Mouse (Mus musculus) olfactory bulb, adult 2 months (tissue): Measurements from ENCODE around the gene Celf2. TPM values are rescaled to one million over a fixed set of nuclear protein-coding genes. Genes with fewer than 3 reads are reported as not detected.

Experiments used
- H3K27ac ChIP-seq: fragments of 200-500 bp; 2 replicates; pipeline ENCODE4 v1.5.1; 2012; ENCODE audit warnings: low read depth, low read length; ENCODE audit not compliant: insufficient read depth
- H3K4me1 ChIP-seq: fragments of 200-500 bp; 2 replicates; pipeline ENCODE4 v1.6.1; 2012; ENCODE audit warnings: low read length; ENCODE audit not compliant: control insufficient read depth, insufficient read depth
- H3K4me3 ChIP-seq: fragments of 200-500 bp; 2 replicates; pipeline ENCODE4 v1.5.1; 2012; ENCODE audit warnings: mild to moderate bottlenecking, low read depth, low read length, moderate library complexity; ENCODE audit not compliant: insufficient read depth
- CTCF ChIP-seq: fragments of 200-500 bp; IDR thresholded peaks from 2 replicates; pipeline ENCODE4 v1.5.1; 2012; ENCODE audit warnings: low read depth, mild to moderate bottlenecking, low read length, moderate library complexity; ENCODE audit not compliant: insufficient read depth
- POLR2A ChIP-seq: fragments of 200-500 bp; IDR thresholded peaks from 2 replicates; pipeline ENCODE4 v1.6.1; 2012; ENCODE audit warnings: mild to moderate bottlenecking, low read depth, low read length, moderate library complexity; ENCODE audit not compliant: insufficient read depth
- WGBS: fragments of 180-500 bp; shearing (Covaris S2); methylation state at CpG from one replicate; pipeline ENCODE4 v1.1.7; 2018; 5-methylcytosine and 5-hydroxymethylcytosine counted together
- polyA plus RNA-seq: library from polyadenylated mRNA; stranded (reverse); fragments of >200 nt; gene quantifications from 2 replicates; pipeline ENCODE4 v1.2.4, GENCODE M21; 2012; ENCODE audit warnings: low replicate concordance; ENCODE audit not compliant: missing spikeins, insufficient read depth, insufficient read length

Celf2 gene
- polyA plus RNA-seq, 1 experiment, result 447 TPM

DNA sequence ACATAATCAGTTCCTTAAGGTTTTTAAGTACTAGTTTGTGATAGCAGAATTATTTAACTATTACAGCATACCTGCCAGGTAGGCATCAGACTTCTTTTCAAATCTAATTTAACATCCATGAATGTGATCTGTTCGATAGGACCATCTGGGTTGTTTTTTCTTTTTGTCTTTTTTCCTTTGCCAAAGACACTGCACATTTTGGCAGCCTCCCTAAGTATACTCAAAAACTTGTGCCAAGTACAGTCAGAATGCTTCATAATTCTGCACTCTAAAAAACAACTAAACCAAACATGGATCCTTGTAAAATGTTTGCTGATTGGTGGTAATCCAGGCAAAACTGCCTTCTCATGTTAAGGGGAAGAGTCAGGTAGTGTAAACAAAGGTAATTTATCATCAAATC, 82.9 kb downstream of the Celf2 start:
- TF ChIP-seq POLR2A, result no peak
- TF ChIP-seq CTCF, result no peak
- no peak overlapping the region for H3K27ac ChIP-seq
- H3K4me3 ChIP-seq, result no peak overlapping the region
- no peaks in the 10 kb centered on the region for H3K4me1 ChIP-seq
- WGBS, result 52% methylated on average over 1 of the region's 1 CpGs

DNA sequence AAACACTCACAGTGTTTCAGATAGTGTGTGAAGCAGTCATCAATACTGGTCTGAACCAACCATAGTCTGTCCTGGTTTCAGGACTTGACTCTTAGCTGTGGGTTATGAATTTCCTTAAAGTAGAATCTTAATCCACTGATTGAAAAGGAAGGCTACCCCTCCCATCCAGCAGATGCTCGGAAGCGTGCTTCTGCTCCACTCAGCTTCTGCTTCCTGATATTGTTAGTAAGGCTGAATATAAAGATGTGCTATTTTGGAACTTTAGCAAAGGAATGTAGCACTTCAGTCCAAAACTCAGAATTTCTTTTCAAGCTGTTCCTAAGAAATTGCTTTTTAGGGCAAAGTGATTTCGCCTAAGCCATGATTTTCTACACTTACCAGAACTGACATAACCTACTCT, 108.8 kb downstream of the Celf2 start:
- TF ChIP-seq POLR2A (no peak), CTCF (no peak)
- no peak overlapping the region for H3K4me3 ChIP-seq
- no peak overlapping the region for H3K27ac ChIP-seq
- no peaks in the 10 kb centered on the region for H3K4me1 ChIP-seq
- WGBS, result 43% methylated on average over 3 of the region's 3 CpGs

DNA sequence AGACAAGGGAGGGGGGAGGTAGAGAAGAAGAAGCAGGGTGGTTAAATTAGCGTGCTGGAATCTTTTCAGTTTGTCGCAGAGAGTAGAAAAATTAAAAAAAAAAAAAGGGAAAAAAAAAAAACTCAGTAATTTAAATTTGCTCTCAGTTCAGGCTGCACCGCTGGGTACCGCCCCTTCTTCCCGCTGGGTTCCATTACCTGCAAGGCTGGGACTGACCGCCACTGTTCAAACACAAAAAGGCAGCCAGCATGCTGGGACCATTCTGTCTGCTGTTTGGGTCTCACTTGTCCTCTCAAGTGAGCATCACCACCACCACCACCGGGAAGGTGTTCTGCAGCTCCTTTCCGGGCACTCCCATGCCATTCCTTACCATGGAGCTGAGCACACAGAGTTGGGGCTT, 113.4 kb downstream of the Celf2 start:
- Histone ChIP-seq H3K4me3 (peak overlapping the region; percentile 63), H3K27ac (peak overlapping the region; percentile 99), H3K4me1 (no peaks in the 10 kb centered on the region)
- TF ChIP-seq CTCF, result no peak
- TF ChIP-seq POLR2A, result no peak
- 8% methylated on average over 8 of the region's 8 CpGs for whole genome bisulfite sequencing

DNA sequence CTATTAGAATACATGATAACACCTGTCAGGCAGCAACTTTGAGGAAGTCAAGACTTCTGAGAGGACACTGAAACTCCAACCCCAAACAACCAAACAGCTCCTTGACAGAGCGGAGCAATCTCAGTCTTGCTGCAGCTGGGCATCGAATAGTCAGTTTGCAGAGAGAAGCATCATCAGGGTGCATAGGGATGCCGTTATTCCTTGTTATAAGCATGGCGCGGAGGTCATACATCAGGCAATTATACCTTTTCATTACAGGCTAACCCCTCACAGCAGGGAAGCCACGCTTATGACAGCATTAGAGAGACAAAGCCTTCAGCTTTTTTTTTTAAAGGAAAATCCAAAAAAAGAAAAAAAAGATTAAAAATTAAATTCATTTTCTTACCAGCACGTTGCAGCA, 113.9 kb downstream of the Celf2 start:
- 11% methylated on average over 7 of the region's 7 CpGs for WGBS
- Histone ChIP-seq H3K4me1 (no peaks in the 10 kb centered on the region), H3K27ac (peak overlapping the region; percentile 99), H3K4me3 (peak overlapping the region; percentile 63)
- TF ChIP-seq POLR2A (no peak), CTCF (no peak)

- Histone ChIP-seq H3K4me3 (no peak overlapping the region), H3K4me1 (no peaks in the 10 kb centered on the region), H3K27ac (peak overlapping the region; percentile 73; the same call in 1 of the 2 replicates)
- WGBS, result 78% methylated on average over 2 of the region's 2 CpGs
- no peak for TF ChIP-seq POLR2A
- TF ChIP-seq CTCF, result no peak
These were observed 116.9 kb downstream of the Celf2 start for GRCm38 (mm10) chr2:7392500-7392899.

- H3K4me1 ChIP-seq, result no peaks in the 10 kb centered on the region
- TF ChIP-seq POLR2A (no peak), CTCF (no peak)
- WGBS, result 48% methylated on average over 5 of the region's 5 CpGs
- peak overlapping the region; percentile 25; the same call in 1 of the 2 replicates for H3K27ac ChIP-seq
- H3K4me3 ChIP-seq, result no peak overlapping the region
These were observed 120.1 kb downstream of the Celf2 start for GRCm38 (mm10) chr2:7389264-7389663.

DNA sequence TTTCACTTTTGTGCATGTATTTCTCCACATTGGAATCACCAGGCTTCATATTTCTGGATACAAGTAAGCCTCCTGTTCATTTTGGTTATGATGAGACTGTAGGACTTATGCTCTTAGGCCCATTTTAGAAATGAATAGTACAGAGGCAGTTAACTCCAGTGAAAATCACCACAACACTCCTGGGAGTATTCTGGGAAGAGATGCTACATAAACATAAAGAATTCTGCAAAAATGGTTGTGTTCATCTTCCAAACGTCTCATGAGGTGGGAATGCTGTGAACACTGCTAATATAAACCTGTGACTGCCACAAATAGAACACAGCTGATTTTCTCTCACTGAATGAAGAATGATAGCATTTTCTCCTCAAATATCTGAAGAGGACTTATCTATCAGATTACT, 130.6 kb downstream of the Celf2 start:
- H3K4me3 ChIP-seq, result no peak overlapping the region
- H3K27ac ChIP-seq, result no peak overlapping the region
- TF ChIP-seq POLR2A (no peak), CTCF (no peak)
- no peaks in the 10 kb centered on the region for H3K4me1 ChIP-seq
- WGBS, result 45% methylated on average over 1 of the region's 1 CpGs

DNA sequence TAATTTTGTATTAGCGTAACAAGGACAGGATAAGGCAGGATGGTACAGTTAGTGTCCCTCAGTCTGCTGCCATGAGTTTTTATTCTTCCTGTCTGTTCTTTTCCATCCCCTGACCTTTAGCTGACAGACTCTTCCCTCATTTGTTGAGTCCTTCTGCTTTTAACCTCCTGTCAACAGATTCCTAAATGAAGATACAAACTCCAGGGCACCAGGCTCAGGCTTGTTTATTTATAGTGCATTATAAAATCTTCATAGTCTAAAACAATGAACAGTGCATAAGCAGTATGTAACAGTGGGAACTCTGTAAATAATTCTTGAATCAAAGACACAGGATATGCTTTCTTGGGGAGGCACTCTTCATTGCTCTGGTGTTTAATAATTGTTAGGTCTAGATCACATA, 131.5 kb downstream of the Celf2 start:
- TF ChIP-seq CTCF, result no peak
- no peak for TF ChIP-seq POLR2A
- H3K4me3 ChIP-seq, result no peak overlapping the region
- no peaks in the 10 kb centered on the region for H3K4me1 ChIP-seq
- whole genome bisulfite sequencing, result 91% methylated on average over 1 of the region's 1 CpGs
- H3K27ac ChIP-seq, result no peak overlapping the region

- 41% methylated on average over 4 of the region's 4 CpGs for WGBS
- H3K4me3 ChIP-seq, result no peak overlapping the region
- no peak overlapping the region; the same call in 1 of the 2 replicates for H3K27ac ChIP-seq
- H3K4me1 ChIP-seq, result no peaks in the 10 kb centered on the region
- no peak for TF ChIP-seq CTCF
These were observed 141.6 kb downstream of the Celf2 start for GRCm38 (mm10) chr2:7367738-7368137.

- no peak overlapping the region for H3K4me3 ChIP-seq
- WGBS, result 40% methylated on average over 5 of the region's 5 CpGs
- peak overlapping the region; percentile 87; the same call in 1 of the 2 replicates for H3K27ac ChIP-seq
- TF ChIP-seq POLR2A (no peak), CTCF (no peak)
- no peaks in the 10 kb centered on the region for H3K4me1 ChIP-seq
These were observed 149.8 kb downstream of the Celf2 start for GRCm38 (mm10) chr2:7359557-7359956.
